Comparison of ENCODE assay signal across 23 mouse cellular contexts in genomic region chr4:120734012-120734622, GRCm38 (mm10). TPM values are rescaled to one million over a fixed set of nuclear protein-coding genes. Genes with fewer than 3 reads are reported as not detected.
DNase-seq lines count a peak whose midpoint lies in the region; ATAC-seq lines count a peak whose summit lies in the region.
"Had no signal": no experiment of that assay in that cellular context is flagged by ENCODE, and none has a peak within 500 bp of the region (broad histone marks: within the 10 kb centered on the region; RNA-seq: fewer than 3 reads in every experiment).

No protein-coding gene starts in this region.

- H3K27ac ChIP-seq in hindbrain, embryonic 16.5 days (ENCODE audit: low read depth, low read length) = no peak overlapping the region
- H3K27ac ChIP-seq in midbrain, embryonic 16.5 days (ENCODE audit: low read length) = no peak overlapping the region
- H3K27ac ChIP-seq: left cerebral cortex, adult 2 months; limb, embryonic 10.5 days; liver, embryonic 15.5 days; neural tube, embryonic 13.5 days had no signal

- peak; percentile 89 for DNase-seq in heart, adult 11 months
- DNase-seq in heart, postnatal 10 days = no peak
- no peak for DNase-seq in thymus, adult 18-20 months
- DNase-seq: adrenal gland, adult 8-10 months; B cell, adult 2 months; cerebellum, adult 18-20 months; gastrocnemius, postnatal 36 days; heart, postnatal 36 days; kidney, adult 2 months; kidney, postnatal 10 days; liver had no signal

- no peaks in the 10 kb centered on the region for H3K36me3 ChIP-seq in megakaryocyte, embryonic 14.5 days (replicated peaks; ENCODE audit: low read length)
- H3K36me3 ChIP-seq in hindbrain, embryonic 16.5 days (ENCODE audit: control insufficient read depth, insufficient read depth, low read length) = no peaks in the 10 kb centered on the region
- no peaks in the 10 kb centered on the region for H3K36me3 ChIP-seq in midbrain, embryonic 16.5 days (ENCODE audit: control insufficient read depth, insufficient read depth, low read length)
- H3K36me3 ChIP-seq: G1E; limb, embryonic 10.5 days; liver, embryonic 15.5 days; neural tube, embryonic 13.5 days had no signal

- H3K4me2 ChIP-seq in hindbrain, embryonic 16.5 days (ENCODE audit: low read length) = no peak overlapping the region
- no peak overlapping the region for H3K4me2 ChIP-seq in midbrain, embryonic 16.5 days (ENCODE audit: low read length)
- H3K4me2 ChIP-seq: liver, embryonic 15.5 days; neural tube, embryonic 13.5 days had no signal

- H3K9ac ChIP-seq in hindbrain, embryonic 16.5 days (ENCODE audit: low read depth, low read length) = no peak overlapping the region
- H3K9ac ChIP-seq in midbrain, embryonic 16.5 days (ENCODE audit: low read depth, low read length) = no peak overlapping the region
- H3K9ac ChIP-seq: liver, embryonic 15.5 days; neural tube, embryonic 13.5 days had no signal

- peaks cover 98% of the 10 kb centered on the region for H3K27me3 ChIP-seq in megakaryocyte, embryonic 14.5 days (replicated peaks)
- peaks cover 5% of the 10 kb centered on the region for H3K27me3 ChIP-seq in hindbrain, embryonic 16.5 days (replicated peaks; ENCODE audit: control insufficient read depth, insufficient read depth, low read length)
- H3K27me3 ChIP-seq in midbrain, embryonic 16.5 days (ENCODE audit: control insufficient read depth, insufficient read depth, low read depth, low read length) = peaks cover 3% of the 10 kb centered on the region
- H3K27me3 ChIP-seq: Patski had no signal

- intact Hi-C loops in heart, postnatal 10 days (cut with DNase I) = no loop called here

- peak overlapping the region; percentile 18 for H3K4me3 ChIP-seq in megakaryocyte, embryonic 14.5 days (replicated peaks)
- no peak overlapping the region for H3K4me3 ChIP-seq in hindbrain, embryonic 16.5 days (ENCODE audit: low read length)
- H3K4me3 ChIP-seq in midbrain, embryonic 16.5 days (ENCODE audit: low read depth, low read length) = no peak overlapping the region
- H3K4me3 ChIP-seq: left cerebral cortex, adult 2 months; limb, embryonic 10.5 days; liver, embryonic 15.5 days; neural tube, embryonic 13.5 days had no signal

- 59% methylated on average over 5 of the region's 5 CpGs for WGBS in hindbrain, embryonic 16.5 days
- WGBS in midbrain, embryonic 16.5 days = 56% methylated on average over 5 of the region's 5 CpGs

- H3K9me3 ChIP-seq in megakaryocyte, embryonic 14.5 days = no peaks in the 10 kb centered on the region
- no peaks in the 10 kb centered on the region for H3K9me3 ChIP-seq in hindbrain, embryonic 16.5 days (ENCODE audit: control insufficient read depth, low read length)
- no peaks in the 10 kb centered on the region for H3K9me3 ChIP-seq in midbrain, embryonic 16.5 days (replicated peaks; ENCODE audit: control insufficient read depth, low read length, poor library complexity, severe bottlenecking)
- H3K9me3 ChIP-seq: G1E; limb, embryonic 10.5 days; liver, embryonic 15.5 days; neural tube, embryonic 13.5 days had no signal

- ATAC-seq in megakaryocyte, adult 5-6 weeks (ENCODE audit: poor library complexity, severe bottlenecking) = no peak
- peak; percentile 60 for ATAC-seq in hindbrain, embryonic 16.5 days
- ATAC-seq in midbrain, embryonic 16.5 days = peak; percentile 25
- ATAC-seq: lung, postnatal 0 days; Patski had no signal

- peaks cover 18% of the 10 kb centered on the region for H3K4me1 ChIP-seq in megakaryocyte, embryonic 14.5 days
- peaks cover 12% of the 10 kb centered on the region for H3K4me1 ChIP-seq in hindbrain, embryonic 16.5 days (ENCODE audit: control insufficient read depth, insufficient read depth, low read depth, low read length)
- H3K4me1 ChIP-seq in midbrain, embryonic 16.5 days (ENCODE audit: control insufficient read depth, insufficient read depth, low read length) = peaks cover 6% of the 10 kb centered on the region

RNA-seq across cellular contexts. Expression of gene Kcnq4, which starts 14.3 kb away (rescaled TPM):
- total RNA-seq in heart, postnatal 10 days (2021) = 1 to 10 TPM; 3.3 to 3.5 TPM
- not detected in 2 replicates for polyA plus RNA-seq in megakaryocyte, embryonic 14.5 days (2012; ENCODE audit: insufficient read depth, low replicate concordance)
- not detected in 2 replicates for total RNA-seq in megakaryocyte, adult 5-6 weeks (2015)
- total RNA-seq in megakaryocyte, adult 5-6 weeks (2017) = not detected in 2 replicates
- polyA plus RNA-seq in hindbrain, embryonic 16.5 days (2015; fragmentation: Nextera tagmentation; extraction: Ambion mirVana) = 7.5 and 7.8 TPM in 2 replicates
- polyA plus RNA-seq in midbrain, embryonic 16.5 days (2015; fragmentation: Nextera tagmentation; extraction: Ambion mirVana) = 5.3 and 5.8 TPM in 2 replicates
- total RNA-seq: monocyte, adult 5-6 weeks had no signal
- polyA plus RNA-seq: G1E had no signal
